Mouse (Mus musculus) lung, postnatal 0 days (tissue): ENCODE measurements around the gene Il16.

ENCODE experiments used
- CTCF ChIP-seq: IDR thresholded peaks from 2 replicates; pipeline ENCODE4 v1.5.1; 2016; ENCODE audit warnings: antibody characterized with exemption, mild to moderate bottlenecking
- EP300 ChIP-seq: IDR thresholded peaks from 2 replicates; pipeline ENCODE4 v1.6.1; 2016; ENCODE audit warnings: antibody characterized with exemption, mild to moderate bottlenecking, control low read depth

GRCm38 (mm10) chr7:83645476-83645875 is 100.0 kb downstream of the Il16 start:
- no peak for TF ChIP-seq CTCF
- no peak for TF ChIP-seq EP300
